ENCODE assay signal across 9 mouse cellular contexts in the genomic region with DNA sequence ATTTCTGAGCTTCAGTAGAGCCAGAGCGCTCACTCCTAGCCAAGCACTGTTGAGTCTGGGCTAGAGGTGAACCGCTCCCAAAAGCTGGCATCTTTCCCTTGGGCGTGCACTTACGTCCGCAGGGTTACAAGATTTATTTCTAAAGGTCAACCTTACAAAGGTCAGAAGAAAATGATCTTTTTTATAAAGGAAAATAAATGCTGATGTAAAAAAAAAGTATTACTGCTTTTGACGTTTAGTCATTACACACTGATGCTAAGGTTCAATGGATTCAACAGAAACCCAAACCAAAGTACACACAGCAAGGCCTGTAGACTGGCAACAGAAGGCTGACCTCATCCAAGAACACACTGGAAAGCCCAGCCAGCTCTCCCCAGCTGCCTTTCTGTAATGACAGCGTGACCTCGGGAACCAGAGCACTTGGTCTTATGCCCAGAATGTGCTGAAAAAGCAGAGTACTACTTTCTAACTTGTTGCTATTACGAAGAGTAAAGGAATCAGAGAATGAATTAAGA. TPM values are rescaled to one million over a fixed set of nuclear protein-coding genes. Genes with fewer than 3 reads are reported as not detected.
DNase-seq lines count a peak whose midpoint lies in the region; ATAC-seq and TF ChIP-seq lines count a peak whose summit lies in the region.
"Had no signal": no experiment of that assay in that cellular context is flagged by ENCODE, and none has a peak within 500 bp of the region (broad histone marks: within the 10 kb centered on the region; RNA-seq: fewer than 3 reads in every experiment).

No protein-coding gene starts in this region.

- H3K27ac ChIP-seq in hindbrain, embryonic 13.5 days: 0 out of 2 replicates have a peak overlapping the region, but pooled peaks have one; percentile 0
- no peak overlapping the region for H3K27ac ChIP-seq in hindbrain, embryonic 10.5 days
- peak overlapping the region; percentile 89 for H3K27ac ChIP-seq in gastrocnemius, adult 2 months
- peak overlapping the region; percentile 16; the same call in 1 of the 2 replicates for H3K27ac ChIP-seq in intestine, embryonic 16.5 days (ENCODE audit: low read length)
- H3K27ac ChIP-seq in liver, embryonic 15.5 days (replicated peaks): no peak overlapping the region
- H3K27ac ChIP-seq: midbrain, embryonic 12.5 days had no signal

- no peaks in the 10 kb centered on the region for H3K27me3 ChIP-seq in hindbrain, embryonic 13.5 days
- no peaks in the 10 kb centered on the region for H3K27me3 ChIP-seq in hindbrain, embryonic 10.5 days (ENCODE audit: insufficient read depth, poor library complexity, severe bottlenecking)
- no peaks in the 10 kb centered on the region for H3K27me3 ChIP-seq in intestine, embryonic 16.5 days (replicated peaks; ENCODE audit: control insufficient read depth, insufficient read depth, low read length)
- no peaks in the 10 kb centered on the region for H3K27me3 ChIP-seq in liver, embryonic 15.5 days
- H3K27me3 ChIP-seq: midbrain, embryonic 12.5 days had no signal

- no peaks in the 10 kb centered on the region for H3K4me1 ChIP-seq in hindbrain, embryonic 13.5 days (replicated peaks)
- no peaks in the 10 kb centered on the region for H3K4me1 ChIP-seq in hindbrain, embryonic 10.5 days (replicated peaks)
- H3K4me1 ChIP-seq in intestine, embryonic 16.5 days (ENCODE audit: control insufficient read depth, insufficient read depth, low read length): peaks cover 3% of the 10 kb centered on the region; the same call in 1 of the 2 replicates
- H3K4me1 ChIP-seq in liver, embryonic 15.5 days (replicated peaks): no peaks in the 10 kb centered on the region
- H3K4me1 ChIP-seq: midbrain, embryonic 12.5 days had no signal

- TF ChIP-seq CTCF in gastrocnemius, adult 2 months (IDR thresholded peaks at IDR 0.05): no peak

- WGBS in hindbrain, embryonic 13.5 days: 70% methylated on average over 9 of the region's 9 CpGs
- WGBS in hindbrain, embryonic 10.5 days: 93% methylated on average over 9 of the region's 9 CpGs
- 54% methylated on average over 9 of the region's 9 CpGs for WGBS in intestine, embryonic 16.5 days
- 74% methylated on average over 9 of the region's 9 CpGs for WGBS in liver, embryonic 15.5 days (ENCODE audit: insufficient replicate concordance)

- H3K9me3 ChIP-seq in hindbrain, embryonic 13.5 days: no peaks in the 10 kb centered on the region
- no peaks in the 10 kb centered on the region for H3K9me3 ChIP-seq in hindbrain, embryonic 10.5 days
- no peaks in the 10 kb centered on the region for H3K9me3 ChIP-seq in intestine, embryonic 16.5 days (ENCODE audit: control insufficient read depth, low read length)
- no peaks in the 10 kb centered on the region for H3K9me3 ChIP-seq in liver, embryonic 15.5 days (replicated peaks)
- H3K9me3 ChIP-seq: midbrain, embryonic 12.5 days had no signal

- no peak for DNase-seq in hindbrain, embryonic 10.5 days (ENCODE audit: low spot score)
- peak; percentile 91 to 96 for DNase-seq in adrenal gland, adult (ENCODE audit: inconsistent age in 2 of 2, low spot score in 1 of 2)
- DNase-seq in gastrocnemius, adult 2 months: peak; percentile 87
- peak; percentile 83 for DNase-seq in testis, postnatal 14 days (ENCODE audit: low spot score)
- no peak for DNase-seq in thymus, postnatal 10 days (ENCODE audit: low spot score in 2 of 2)

- H3K4me3 ChIP-seq in hindbrain, embryonic 13.5 days: no peak overlapping the region
- H3K4me3 ChIP-seq in hindbrain, embryonic 10.5 days: no peak overlapping the region
- H3K4me3 ChIP-seq in gastrocnemius, adult 2 months: no peak overlapping the region
- no peak overlapping the region for H3K4me3 ChIP-seq in intestine, embryonic 16.5 days (ENCODE audit: low read length)
- H3K4me3 ChIP-seq in liver, embryonic 15.5 days (replicated peaks): no peak overlapping the region
- H3K4me3 ChIP-seq: midbrain, embryonic 12.5 days had no signal

- ATAC-seq in hindbrain, embryonic 13.5 days (ENCODE audit: low FRiP score): peak; percentile 68; the same call in 1 of the 2 replicates
- ATAC-seq in intestine, embryonic 16.5 days: peak; percentile 79
- peak; percentile 56; the same call in 1 of the 2 replicates for ATAC-seq in liver, embryonic 15.5 days (ENCODE audit: insufficient read depth)

- H3K9ac ChIP-seq in hindbrain, embryonic 13.5 days: no peak overlapping the region
- H3K9ac ChIP-seq in intestine, embryonic 16.5 days (ENCODE audit: low read depth, low read length): no peak overlapping the region
- no peak overlapping the region for H3K9ac ChIP-seq in liver, embryonic 15.5 days
- H3K9ac ChIP-seq: midbrain, embryonic 12.5 days had no signal

- intact Hi-C loops in gastrocnemius, adult 2 months (cut with DNase I): loop anchor here (5.0 kb wide), 1 partner anchor 161 kb away; no protein-coding TSS in a partner anchor

- H3K4me2 ChIP-seq in hindbrain, embryonic 13.5 days: no peak overlapping the region
- H3K4me2 ChIP-seq in intestine, embryonic 16.5 days (ENCODE audit: low read depth, low read length): no peak overlapping the region
- H3K4me2 ChIP-seq in liver, embryonic 15.5 days: no peak overlapping the region
- H3K4me2 ChIP-seq: midbrain, embryonic 12.5 days had no signal

- peaks cover 44% of the 10 kb centered on the region for H3K36me3 ChIP-seq in hindbrain, embryonic 13.5 days
- H3K36me3 ChIP-seq in hindbrain, embryonic 10.5 days: peaks cover 68% of the 10 kb centered on the region
- H3K36me3 ChIP-seq in intestine, embryonic 16.5 days (ENCODE audit: control insufficient read depth, insufficient read depth, low read length): no peaks in the 10 kb centered on the region; the same call in 1 of the 2 replicates
- H3K36me3 ChIP-seq in liver, embryonic 15.5 days (replicated peaks): peaks cover 19% of the 10 kb centered on the region

RNA-seq across cellular contexts. Expression of gene Csrp2, which starts 33.4 kb away (rescaled TPM):
- polyA plus RNA-seq in hindbrain, embryonic 13.5 days (2015; fragmentation: Nextera tagmentation; extraction: Ambion mirVana): 154 and 156 TPM in 2 replicates
- 185 and 198 TPM in 2 replicates for polyA plus RNA-seq in hindbrain, embryonic 10.5 days (2016; fragmentation: Nextera tagmentation; extraction: Ambion mirVana)
- total RNA-seq in gastrocnemius, adult 2 months (2021): 1 to 10 TPM; 4.1 to 6.2 TPM
- polyA plus RNA-seq in intestine, embryonic 16.5 days (2015; fragmentation: Nextera tagmentation; extraction: Ambion mirVana): 236 and 254 TPM in 2 replicates
- polyA plus RNA-seq in liver, embryonic 15.5 days (2015; fragmentation: Nextera tagmentation; extraction: Ambion mirVana): 15.4 and 15.7 TPM in 2 replicates

RNA-seq across cellular contexts. Expression of gene Zdhhc17, which starts 56.9 kb away (rescaled TPM):
- 55.5 and 58.3 TPM in 2 replicates for polyA plus RNA-seq in hindbrain, embryonic 13.5 days (2015; fragmentation: Nextera tagmentation; extraction: Ambion mirVana)
- polyA plus RNA-seq in hindbrain, embryonic 10.5 days (2016; fragmentation: Nextera tagmentation; extraction: Ambion mirVana): 29.3 and 34.8 TPM in 2 replicates
- 10 to 100 TPM; 21.3 to 24.0 TPM for total RNA-seq in gastrocnemius, adult 2 months (2021)
- polyA plus RNA-seq in intestine, embryonic 16.5 days (2015; fragmentation: Nextera tagmentation; extraction: Ambion mirVana): 12.8 and 14.8 TPM in 2 replicates
- 5.1 and 5.6 TPM in 2 replicates for polyA plus RNA-seq in liver, embryonic 15.5 days (2015; fragmentation: Nextera tagmentation; extraction: Ambion mirVana)

Comparison
In these comparisons a context has a peak if more than half of its experiments do, and no peak if none do; other contexts are left out.
1. H3K27ac ChIP-seq: peak in hindbrain, embryonic 13.5 days (single experiment), gastrocnemius, adult 2 months (single experiment) and intestine, embryonic 16.5 days (single experiment); none in hindbrain, embryonic 10.5 days (single experiment) and liver, embryonic 15.5 days (single experiment).
2. DNase-seq: peak in adrenal gland, adult (2 of 2), gastrocnemius, adult 2 months (single experiment) and testis, postnatal 14 days (single experiment); none in hindbrain, embryonic 10.5 days (single experiment) and thymus, postnatal 10 days (0 of 2).
3. Peak in every context shown above with its lines, with median percentiles within 50 percentile points of each other: ATAC-seq.